In the genomic region with DNA sequence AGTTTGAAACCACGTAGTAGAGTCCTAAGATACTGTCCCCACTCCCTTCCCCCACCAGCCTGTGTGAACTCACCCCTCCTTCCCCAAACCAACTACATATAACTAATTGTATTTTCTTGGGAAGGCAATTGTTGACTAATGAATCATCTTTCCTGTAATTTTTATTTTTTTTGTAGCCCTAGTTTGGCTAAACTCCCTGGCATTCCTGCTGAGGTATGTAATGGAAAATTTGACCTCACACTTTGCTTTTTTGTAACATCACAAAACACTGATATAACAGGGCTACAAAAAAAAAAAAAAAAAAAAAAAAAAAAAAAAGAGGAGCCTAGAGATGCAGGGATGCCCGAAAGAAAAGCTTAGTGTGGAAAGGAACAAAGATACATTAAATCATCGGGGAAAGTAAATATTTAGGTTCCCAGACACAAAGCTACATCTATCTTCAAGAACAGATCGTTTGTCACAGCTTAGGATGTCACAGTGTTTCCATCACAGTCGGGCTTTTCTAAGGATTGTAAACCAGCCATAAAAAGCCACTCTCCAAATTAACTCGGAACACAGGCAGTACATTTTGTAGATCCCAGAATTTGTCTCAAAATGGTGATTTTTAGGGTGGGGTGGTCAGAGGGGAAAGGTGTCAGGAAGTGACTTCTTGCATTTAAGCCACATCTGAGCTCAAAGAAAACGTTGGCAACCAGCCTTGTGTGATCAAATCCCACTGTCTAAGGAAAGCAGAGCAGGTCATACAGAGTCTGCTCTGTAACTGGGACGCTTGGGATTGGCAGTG, we compare ENCODE assay signal across 7 mouse cellular contexts.
DNase-seq lines count a peak whose midpoint lies in the region; ATAC-seq and TF ChIP-seq lines count a peak whose summit lies in the region.

No protein-coding gene starts in this region.

- H3K4me2 ChIP-seq in limb, embryonic 14.5 days (replicated peaks; ENCODE audit: low read depth, low read length, severe bottlenecking): no peak overlapping the region

- H3K4me1 ChIP-seq in limb, embryonic 14.5 days (ENCODE audit: control insufficient read depth, insufficient read depth, low read length): peaks cover 32% of the 10 kb centered on the region

- no peak for TF ChIP-seq POLR2A in limb, embryonic 14.5 days (IDR thresholded peaks at IDR 0.05; ENCODE audit: borderline replicate concordance, extremely low read depth, insufficient read depth, insufficient read length)

- POLR2A ChIA-PET in Patski (lab: Charles Lee): interaction anchor here (0.6 to 1.4 kb wide), 4 partner anchors 19 to 159 kb away, joined by 4 to 6 read pairs (median 4); no protein-coding TSS in a partner anchor

- intact Hi-C loops in heart, postnatal 25 days (cut with DNase I): loop anchor here (5.0 kb wide), 1 partner anchor 131 kb away; no protein-coding TSS in a partner anchor

- DNase-seq in 3T3-L1 (ENCODE audit: low read depth, low spot score) (peak; percentile 94), Patski (ENCODE audit: low read depth, low spot score) (peak; percentile 85)
- peak; percentile 21 for DNase-seq in heart, postnatal 25 days (ENCODE audit: low spot score)
- DNase-seq in limb, embryonic 14.5 days (ENCODE audit: low spot score): peak; percentile 53
- no peak for DNase-seq in left cerebral cortex, adult 18-20 months (ENCODE audit: low spot score in 2 of 2)
- DNase-seq in right cerebral cortex, postnatal 10 days (ENCODE audit: low spot score in 2 of 2): no peak
- DNase-seq in urinary bladder, postnatal 36 days (ENCODE audit: low spot score in 2 of 2): no peak

- CTCF ChIA-PET in Patski (lab: Charles Lee): interaction anchor here (0.7 to 2.2 kb wide), 5 partner anchors 9 to 157 kb away, joined by 3 to 9 read pairs (median 3); no protein-coding TSS in a partner anchor

- peak; percentile 37 for ATAC-seq in Patski
- no peak for ATAC-seq in limb, embryonic 14.5 days (ENCODE audit: low FRiP score, low read depth)

- no peaks in the 10 kb centered on the region for H3K9me3 ChIP-seq in limb, embryonic 14.5 days (ENCODE audit: control insufficient read depth, low read length)

- H3K27me3 ChIP-seq in Patski: no peaks in the 10 kb centered on the region
- H3K27me3 ChIP-seq in limb, embryonic 14.5 days (ENCODE audit: control insufficient read depth, insufficient read depth, low read length): no peaks in the 10 kb centered on the region

- no peak overlapping the region for H3K9ac ChIP-seq in limb, embryonic 14.5 days (ENCODE audit: low read depth, low read length, severe bottlenecking)

- H3K27ac ChIP-seq in limb, embryonic 14.5 days (replicated peaks; ENCODE audit: low read depth, low read length): no peak overlapping the region; the same call in 1 of the 2 replicates

- in situ Hi-C loops in Patski (cut with MboI; ENCODE audit: low pct_unique_long_range_greater_than_20kb): loop anchor here (25.0 kb wide), 1 partner anchor 141 kb away; no protein-coding TSS in a partner anchor

- no peak for TF ChIP-seq CTCF in Patski (IDR thresholded peaks at IDR 0.05)

- 17% methylated on average over 8 of the region's 8 CpGs for WGBS in limb, embryonic 14.5 days

- H3K36me3 ChIP-seq in limb, embryonic 14.5 days (ENCODE audit: control insufficient read depth, insufficient read depth, low read length): no peaks in the 10 kb centered on the region

- no peak overlapping the region for H3K4me3 ChIP-seq in limb, embryonic 14.5 days (replicated peaks; ENCODE audit: low read length)

Comparison
In these comparisons a context has a peak if more than half of its experiments do, and no peak if none do; other contexts are left out.
1. DNase-seq: peak in 3T3-L1 (single experiment), Patski (single experiment), heart, postnatal 25 days (single experiment) and limb, embryonic 14.5 days (single experiment); none in left cerebral cortex, adult 18-20 months (0 of 2), right cerebral cortex, postnatal 10 days (0 of 2) and urinary bladder, postnatal 36 days (0 of 2).